Mouse (Mus musculus) layer of hippocampus, adult 9-10 months (tissue): ENCODE results near the gene Lce1b.
"Not testable (repeated sequence)": the region's sequence is repeated elsewhere in the genome, so short reads cannot be mapped to it uniquely, and the experiment has no call there.

Source experiments
- DNase-seq: peaks from one replicate; pipeline ENCODE4 v3.0.0; 2022; ENCODE audit warnings: low spot score

Lce1b gene

DNA sequence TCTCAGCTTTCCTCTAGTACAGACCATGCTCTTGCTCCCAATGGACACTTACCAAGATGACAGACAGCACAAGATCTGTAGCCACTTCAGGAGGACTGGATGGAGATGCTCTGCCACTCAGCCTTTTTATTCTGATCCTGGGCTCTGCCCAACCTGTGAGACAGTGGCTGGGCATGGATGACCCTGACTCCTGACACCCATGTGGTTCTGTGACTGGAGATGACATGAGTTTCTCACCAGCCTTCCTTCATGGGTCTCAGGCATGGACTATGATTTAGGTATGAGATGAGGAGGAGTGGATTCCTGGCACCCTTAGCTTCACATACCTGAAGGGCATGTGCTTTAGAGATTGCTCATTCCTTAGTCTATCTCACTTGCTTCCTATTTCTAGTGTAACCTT lies at the start of gene Lce1b:
Gene Lce1b, minus strand, starts transcription at position 101 of the 400 bp plus-strand sequence.
- no peak for DNase-seq

DNA sequence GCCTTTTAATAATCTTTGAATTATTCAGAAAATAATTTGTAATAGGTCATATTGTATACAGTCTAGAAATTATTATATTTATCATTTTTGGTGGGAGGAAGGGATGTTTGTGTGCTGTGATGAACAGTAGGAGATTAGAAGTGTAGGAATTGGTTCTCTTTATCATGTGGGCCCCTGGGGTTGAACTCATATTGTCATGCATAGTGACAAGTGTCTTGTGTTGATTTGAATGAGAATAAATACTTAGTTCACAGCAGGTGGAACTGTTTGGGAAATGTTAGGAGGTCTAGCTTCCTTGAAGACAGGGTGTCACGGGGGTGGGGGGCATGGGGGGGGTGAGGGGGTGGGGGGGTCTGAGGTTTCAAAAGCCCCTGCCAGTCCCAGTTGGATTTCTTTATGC lies 37.9 kb upstream of the Lce1b start:
- no peak for DNase-seq

DNA sequence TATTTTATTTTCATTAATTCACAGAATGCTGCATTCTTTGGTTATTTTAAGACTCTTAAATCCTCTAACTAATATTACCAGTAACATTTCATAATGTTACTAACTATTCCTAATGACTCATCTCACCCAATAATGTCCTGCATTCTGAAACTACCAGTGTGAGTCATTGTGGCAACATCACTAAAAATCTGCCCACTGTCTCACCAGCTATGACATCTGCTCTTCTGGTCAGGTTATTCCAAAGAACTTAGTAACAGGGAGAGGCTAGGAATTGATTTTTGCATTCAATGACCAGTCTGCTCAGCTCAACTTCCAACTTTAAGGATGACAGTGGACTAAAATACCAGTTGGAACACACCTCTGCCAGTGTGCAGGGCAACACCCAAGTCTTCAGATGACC lies 35.0 kb upstream of the Lce1b start:
- DNase-seq = no peak

DNA sequence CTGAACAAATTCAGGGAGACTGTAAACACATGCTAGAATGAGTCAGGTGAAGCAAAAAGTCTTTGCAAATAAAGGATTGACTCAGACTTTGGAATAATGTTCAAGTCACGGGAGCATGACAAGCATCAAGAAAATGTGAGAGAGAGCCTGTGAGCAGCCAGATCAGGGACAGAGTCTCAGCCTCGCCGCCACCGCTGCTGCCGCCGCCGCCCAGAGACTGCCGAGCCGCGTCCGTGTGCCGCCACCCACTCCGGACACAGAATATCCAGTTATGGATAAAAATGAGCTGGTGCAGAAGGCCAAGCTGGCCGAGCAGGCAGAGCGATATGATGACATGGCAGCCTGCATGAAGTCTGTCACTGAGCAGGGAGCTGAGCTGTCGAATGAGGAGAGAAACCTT lies 32.4 kb upstream of the Lce1b start:
- not testable (repeated sequence) for DNase-seq

DNA sequence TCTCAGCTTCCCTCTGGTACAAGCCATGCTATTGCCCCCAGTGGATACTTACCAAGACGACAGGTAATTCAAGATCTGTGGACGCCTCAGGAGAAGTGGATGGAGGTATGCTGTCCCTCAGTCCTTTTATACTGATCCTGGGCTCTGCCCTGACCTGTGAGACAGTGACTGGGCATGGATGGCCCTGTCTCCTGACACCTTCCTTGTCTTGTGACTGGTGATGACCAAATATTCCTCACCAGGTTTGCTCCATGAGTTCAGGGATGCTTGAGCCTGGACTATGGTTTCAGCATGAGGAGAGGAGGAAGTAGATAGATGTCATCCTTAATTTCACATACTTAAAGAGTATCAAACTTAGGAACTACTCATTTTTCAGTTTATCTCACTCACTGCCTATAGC lies 30.4 kb upstream of the Lce1b start, which contains the start of gene Lce1d:
Gene Lce1d, minus strand, starts transcription at position 101 of the 400 bp plus-strand sequence.
- DNase-seq = no peak

DNA sequence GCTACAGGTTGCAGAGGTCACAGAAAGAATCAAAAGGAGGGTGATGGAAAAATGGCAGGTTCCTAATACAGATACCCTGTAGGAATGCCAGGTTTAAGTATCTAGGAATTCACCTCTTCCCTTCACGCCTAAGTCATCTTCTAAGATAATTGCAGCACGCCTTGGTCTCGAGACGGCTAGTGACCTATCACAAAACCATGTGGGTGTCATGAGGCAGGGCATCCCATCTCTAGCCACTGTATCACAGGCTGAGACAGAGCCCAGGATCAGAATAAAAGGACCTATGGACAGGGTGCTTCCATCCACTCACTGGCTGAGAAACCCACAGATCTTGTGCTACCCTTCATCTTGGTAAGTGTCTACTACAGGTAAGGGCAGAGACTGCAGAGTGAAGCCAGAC lies 22.2 kb upstream of the Lce1b start, which contains the start of gene Lce1c:
Gene Lce1c, plus strand, starts transcription at position 301 of the 400 bp plus-strand sequence.
- no peak for DNase-seq

DNA sequence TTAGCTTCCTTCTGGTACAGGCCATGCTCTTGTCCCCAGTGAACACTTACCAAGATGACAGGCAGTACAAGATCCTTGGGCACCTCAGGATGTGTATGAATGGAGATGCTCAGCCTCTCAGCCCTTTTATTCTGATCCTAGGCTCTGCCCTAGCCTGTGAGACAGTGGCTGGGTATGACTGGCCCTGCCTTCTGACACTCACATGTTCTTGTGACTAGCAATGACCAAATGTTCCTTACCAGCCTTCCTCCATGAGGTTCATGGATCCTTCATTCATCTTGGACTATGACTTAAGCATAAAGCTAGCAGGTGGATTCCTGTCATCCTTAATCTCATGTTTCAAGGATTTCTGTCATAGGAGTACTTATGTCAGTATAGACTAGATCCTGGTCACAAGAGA lies 13.5 kb upstream of the Lce1b start, which contains the start of gene Lce1a2:
Gene Lce1a2, minus strand, starts transcription at position 101 of the 400 bp plus-strand sequence.
- DNase-seq = no peak

DNA sequence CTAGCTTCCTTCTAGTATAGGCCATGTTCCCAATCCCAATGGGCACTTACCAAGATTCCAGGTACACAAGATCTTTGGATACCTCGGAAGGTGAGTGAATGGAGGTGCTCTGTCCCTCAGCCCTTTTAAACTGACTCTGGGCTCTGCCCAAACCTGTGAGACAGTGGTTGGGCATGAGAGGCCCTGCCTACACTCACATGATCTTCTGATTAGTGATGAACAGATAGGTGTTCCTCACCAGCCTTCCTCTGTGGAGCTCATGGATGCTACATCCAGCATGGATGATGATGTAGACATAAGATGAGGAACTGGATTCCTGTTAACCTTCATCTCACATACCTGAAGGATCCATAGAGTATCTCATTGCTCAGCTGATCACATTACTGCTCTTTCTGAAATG lies 8.5 kb downstream of the Lce1b start, which contains the start of gene Lce1a1:
Gene Lce1a1, minus strand, starts transcription at position 101 of the 400 bp plus-strand sequence.
- no peak for DNase-seq

DNA sequence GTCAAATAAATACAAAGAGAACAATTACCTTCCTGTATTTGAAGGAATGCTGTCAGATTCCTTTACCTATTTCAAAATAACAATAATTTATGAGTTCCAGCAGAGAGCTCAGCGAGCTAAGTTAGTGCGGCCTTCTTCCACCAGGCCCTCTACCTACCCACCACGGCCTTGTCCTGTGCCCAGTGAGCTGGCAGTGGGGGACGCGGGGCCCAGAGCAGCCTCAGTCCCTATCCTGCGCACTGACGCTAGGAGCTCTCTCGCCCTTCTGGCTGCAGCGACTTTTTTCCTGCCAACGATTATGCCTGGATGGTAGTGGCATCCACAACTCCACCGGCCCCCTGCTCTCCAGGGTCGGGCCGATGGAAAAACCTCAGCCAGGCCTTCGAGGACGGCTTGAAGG lies 16.9 kb downstream of the Lce1b start:
- no peak for DNase-seq

DNA sequence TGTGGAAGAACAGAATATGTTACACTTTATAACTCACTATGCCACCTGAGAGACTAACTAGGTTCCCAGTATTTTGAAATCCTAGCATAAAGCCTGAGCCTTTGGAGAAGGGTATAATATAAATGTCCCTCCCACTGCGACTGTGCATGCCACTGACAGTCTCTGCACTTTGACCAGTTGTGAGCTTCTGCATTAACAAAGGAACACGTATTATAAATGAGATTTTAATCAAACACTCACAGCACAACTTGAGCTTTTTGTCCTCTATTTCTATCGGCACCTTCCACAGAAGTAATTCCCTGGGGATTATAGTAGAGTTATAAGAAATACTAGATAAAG lies 18.1 kb downstream of the Lce1b start:
- DNase-seq = no peak

DNA sequence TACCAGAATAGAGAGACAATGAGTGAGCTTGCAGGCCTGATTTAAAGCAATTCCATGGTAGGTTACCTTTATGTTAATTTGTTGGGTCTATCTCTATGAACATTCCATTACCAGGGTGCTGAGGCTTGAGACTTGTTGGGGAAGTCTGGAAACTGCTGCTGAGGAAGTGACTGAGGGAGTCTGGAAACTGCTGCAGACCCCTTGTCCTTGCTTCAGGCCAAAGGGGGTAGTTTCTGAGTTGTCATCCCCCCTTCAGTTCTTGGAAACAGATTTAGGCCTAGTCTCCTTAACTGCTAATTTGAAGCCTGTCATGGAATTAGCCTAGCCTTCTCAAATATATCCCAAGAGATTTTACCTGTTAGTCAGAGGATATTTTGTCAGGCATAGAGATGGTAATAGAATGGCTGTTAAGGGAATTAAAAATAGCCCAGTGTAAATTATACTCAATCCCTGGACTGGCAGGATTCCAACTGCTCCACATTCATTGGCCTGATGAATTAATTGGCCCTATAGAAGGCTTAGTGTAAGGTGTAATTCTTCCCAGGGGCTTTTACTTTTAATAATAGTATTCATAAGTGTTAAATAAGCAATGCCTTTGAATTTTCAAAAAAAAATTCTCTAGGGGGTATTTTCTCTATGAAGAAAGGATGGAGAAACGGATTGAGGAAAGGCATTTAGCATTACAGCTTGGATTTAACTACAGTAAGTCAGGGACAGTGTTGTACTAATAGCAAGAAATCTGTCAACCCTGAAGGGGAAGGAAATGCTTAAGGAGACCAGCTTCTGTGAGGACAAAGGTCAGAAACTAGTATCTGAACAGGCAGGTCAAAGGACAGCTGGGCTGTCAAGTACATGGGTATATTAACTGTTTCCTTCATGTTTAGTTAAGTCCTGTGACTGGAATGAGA lies 18.7 kb downstream of the Lce1b start:
- DNase-seq = no peak

DNA sequence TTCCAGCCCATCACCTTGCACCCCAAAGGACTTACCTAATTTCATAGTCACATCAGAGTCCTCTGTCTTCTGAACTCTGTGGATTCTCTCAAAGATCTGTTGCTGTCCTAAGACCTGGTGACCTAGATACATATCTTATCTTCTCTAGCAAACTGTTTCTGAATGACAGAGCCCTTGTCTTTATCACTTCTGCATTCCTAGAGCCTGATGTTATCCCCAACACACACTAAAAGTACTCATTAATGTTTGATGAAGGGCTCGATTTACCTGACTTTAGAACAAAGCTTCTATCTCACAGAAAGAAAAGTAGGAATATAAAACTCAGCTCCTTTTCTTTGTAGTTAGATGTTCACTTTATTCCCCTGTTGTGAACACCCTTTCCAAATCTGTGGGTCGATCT lies 35.2 kb downstream of the Lce1b start, which contains the start of gene Lce6a:
Gene Lce6a, minus strand, starts transcription at position 101 of the 400 bp plus-strand sequence.
- no peak for DNase-seq

DNA sequence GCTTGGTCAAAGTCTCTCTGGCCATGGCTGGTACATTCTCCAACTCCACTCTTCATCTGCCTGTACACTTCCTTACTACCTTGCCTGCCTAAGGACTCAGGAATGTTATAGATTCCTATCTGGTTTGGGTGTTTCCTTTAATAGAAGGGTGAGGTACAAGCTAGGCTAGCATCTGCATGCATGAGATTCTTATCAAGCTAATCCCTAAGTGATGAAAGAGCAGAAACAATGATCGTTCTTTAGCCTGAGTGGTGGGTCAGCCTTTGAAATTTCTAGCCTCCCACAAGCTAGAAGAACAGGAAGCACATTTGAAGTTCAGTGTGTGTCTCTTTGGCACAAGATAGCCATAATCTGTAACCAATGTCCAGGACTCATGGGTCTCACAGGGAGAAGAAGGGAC lies 46.9 kb downstream of the Lce1b start:
- no peak for DNase-seq

DNA sequence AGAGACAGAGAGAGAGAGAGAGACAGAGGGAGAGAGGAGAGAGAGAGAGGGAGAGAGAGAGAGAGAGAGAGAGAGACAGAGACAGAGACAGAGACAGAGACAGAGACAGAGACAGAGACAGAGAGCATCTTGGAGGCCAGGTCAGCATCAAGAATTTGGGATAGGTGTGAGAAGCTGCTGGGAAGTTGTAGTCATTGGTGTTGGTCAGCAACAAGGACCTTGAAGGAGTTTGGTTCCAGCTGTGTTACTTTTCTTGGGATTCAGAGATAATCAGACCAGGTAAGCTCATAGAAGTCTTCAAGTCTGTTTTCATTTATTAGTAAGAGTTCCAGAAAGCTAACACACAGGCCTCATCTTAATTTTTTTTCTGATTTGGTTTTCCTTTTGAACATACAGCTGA lies 49.3 kb downstream of the Lce1b start, which contains the start of gene 2210017I01Rik:
Gene 2210017I01Rik, minus strand, starts transcription at position 101 of the 400 bp plus-strand sequence.
- DNase-seq = no peak
